Mouse (Mus musculus) neural tube, embryonic 12.5 days (tissue): ENCODE measurements around the gene Luzp1. TPM values are rescaled to one million over a fixed set of nuclear protein-coding genes. Genes with fewer than 3 reads are reported as not detected.

Experiments used
- ATAC-seq: fragments of 200-750 bp; cut with Nextera tagmentation; 2 replicates; pipeline ENCODE4 v1.8.0; 2017; ENCODE audit warnings: low read depth, mild to moderate bottlenecking, moderate TSS enrichment, moderate library complexity; ENCODE audit not compliant: low FRiP score
- H3K27ac ChIP-seq: fragments of 300-500 bp; sonication (generic); 2 replicates; pipeline ENCODE4 v1.5.1; 2016
- H3K27me3 ChIP-seq: fragments of 300-500 bp; sonication (generic); replicated peaks from 2 replicates; pipeline ENCODE4 v1.6.1; 2016; ENCODE audit warnings: mild to moderate bottlenecking
- H3K36me3 ChIP-seq: fragments of 300-500 bp; sonication (generic); 2 replicates; pipeline ENCODE4 v1.6.1; 2016; ENCODE audit warnings: mild to moderate bottlenecking
- H3K4me1 ChIP-seq: fragments of 300-500 bp; sonication (generic); 2 replicates; pipeline ENCODE4 v1.6.1; 2016
- H3K4me2 ChIP-seq: fragments of 300-500 bp; sonication (generic); replicated peaks from 2 replicates; pipeline ENCODE4 v1.6.1; 2016; ENCODE audit warnings: mild to moderate bottlenecking
- H3K4me3 ChIP-seq: fragments of 300-500 bp; sonication (generic); 2 replicates; pipeline ENCODE4 v1.5.1; 2016
- H3K9ac ChIP-seq: fragments of 300-500 bp; sonication (generic); 2 replicates; pipeline ENCODE4 v1.6.1; 2016; ENCODE audit warnings: mild to moderate bottlenecking
- H3K9me3 ChIP-seq: fragments of 300-500 bp; sonication (generic); 2 replicates; pipeline ENCODE4 v1.6.1; 2016; ENCODE audit warnings: mild to moderate bottlenecking
- WGBS: fragments of 180-500 bp; shearing (Covaris S2); methylation state at CpG from one replicate; pipeline ENCODE4 v1.1.7; 2016; 5-methylcytosine and 5-hydroxymethylcytosine counted together
- polyA plus RNA-seq: library from polyadenylated mRNA; unstranded; fragments of >200 nt; fragmentation: Nextera tagmentation; extraction: Ambion mirVana; gene quantifications from 2 replicates; pipeline ENCODE4 v1.2.1, GENCODE M21; 2016

Luzp1 gene
- polyA plus RNA-seq, 1 experiment from 2014 or later: 82.1 TPM

DNA sequence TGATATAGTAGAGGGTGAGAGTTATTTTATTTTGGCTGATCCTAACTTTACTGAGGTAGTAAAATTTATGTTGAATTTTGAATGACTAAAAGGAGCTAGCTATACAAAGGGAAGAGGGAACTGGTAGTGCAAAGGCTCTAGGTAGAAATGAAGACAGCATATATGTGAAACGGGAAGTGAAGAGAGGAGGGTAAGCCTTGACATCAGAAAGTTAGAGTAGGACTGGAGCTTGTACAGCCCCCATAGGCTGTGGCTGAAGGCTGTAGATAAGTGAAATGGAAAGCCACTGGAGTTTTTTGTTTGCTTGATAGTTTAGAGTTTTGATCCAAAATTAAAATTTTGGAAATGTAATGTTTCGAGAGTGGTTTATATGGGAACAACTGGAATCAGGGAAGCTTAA, 49.0 kb downstream of the Luzp1 start:
- H3K36me3 ChIP-seq: 0 out of 2 replicates have a peak, but pooled peaks cover 3% of the 10 kb centered on the region
- no peak overlapping the region for H3K4me3 ChIP-seq
- H3K4me1 ChIP-seq: no peaks in the 10 kb centered on the region
- no peak overlapping the region for H3K27ac ChIP-seq
- no peak overlapping the region for H3K4me2 ChIP-seq
- no peaks in the 10 kb centered on the region for H3K9me3 ChIP-seq
- no peaks in the 10 kb centered on the region for H3K27me3 ChIP-seq
- H3K9ac ChIP-seq: no peak overlapping the region
- WGBS: 96% methylated on average over 2 of the region's 2 CpGs
- no peak for ATAC-seq

- ATAC-seq: no peak
- Histone ChIP-seq H3K9me3 (no peaks in the 10 kb centered on the region), H3K27ac (no peak overlapping the region), H3K4me1 (no peaks in the 10 kb centered on the region), H3K36me3 (0 out of 2 replicates have a peak, but pooled peaks cover 3% of the 10 kb centered on the region), H3K4me3 (no peak overlapping the region), H3K27me3 (no peaks in the 10 kb centered on the region), H3K4me2 (no peak overlapping the region), H3K9ac (no peak overlapping the region)
Observed at GRCm38 (mm10) chr4:136519866-136520265, 50.3 kb downstream of the Luzp1 start.

- Histone ChIP-seq H3K4me1 (no peaks in the 10 kb centered on the region), H3K27ac (no peak overlapping the region), H3K4me2 (no peak overlapping the region), H3K9ac (no peak overlapping the region), H3K4me3 (no peak overlapping the region), H3K27me3 (no peaks in the 10 kb centered on the region), H3K9me3 (no peaks in the 10 kb centered on the region), H3K36me3 (0 out of 2 replicates have a peak, but pooled peaks cover 3% of the 10 kb centered on the region)
- WGBS: 74% methylated on average over 5 of the region's 5 CpGs
- ATAC-seq: no peak
Observed at GRCm38 (mm10) chr4:136521898-136522297, 52.3 kb downstream of the Luzp1 start.

DNA sequence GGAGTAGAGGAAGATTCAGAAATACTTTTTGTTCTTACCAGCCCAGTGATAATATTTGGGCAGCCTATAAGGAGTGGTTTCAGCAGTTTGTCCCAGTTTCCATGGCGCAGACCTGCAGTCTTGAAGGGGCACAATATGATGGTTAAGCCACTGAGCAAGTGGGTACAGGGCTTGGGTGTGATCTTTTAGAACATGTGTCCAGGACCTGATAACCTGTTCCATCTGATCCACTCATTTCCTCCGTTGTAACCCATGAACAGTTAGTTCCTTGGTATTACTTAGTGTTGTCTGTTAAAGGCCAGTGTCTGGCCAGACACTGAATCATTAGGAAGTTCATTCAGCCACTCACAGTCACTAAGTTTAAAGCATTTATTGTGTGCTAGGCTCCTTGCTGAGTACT, 54.7 kb downstream of the Luzp1 start:
- Histone ChIP-seq H3K27me3 (no peaks in the 10 kb centered on the region), H3K27ac (no peak overlapping the region), H3K9ac (no peak overlapping the region), H3K9me3 (no peaks in the 10 kb centered on the region), H3K4me2 (no peak overlapping the region), H3K4me1 (no peaks in the 10 kb centered on the region), H3K36me3 (0 out of 2 replicates have a peak, but pooled peaks cover 3% of the 10 kb centered on the region), H3K4me3 (no peak overlapping the region)
- ATAC-seq: no peak
- 82% methylated on average over 2 of the region's 2 CpGs for WGBS

- Histone ChIP-seq H3K4me3 (no peak overlapping the region), H3K9ac (no peak overlapping the region), H3K9me3 (no peaks in the 10 kb centered on the region), H3K4me1 (no peaks in the 10 kb centered on the region), H3K36me3 (0 out of 2 replicates have a peak, but pooled peaks cover 1% of the 10 kb centered on the region), H3K27me3 (no peaks in the 10 kb centered on the region), H3K4me2 (no peak overlapping the region), H3K27ac (no peak overlapping the region)
- WGBS: 20% methylated on average over 4 of the region's 4 CpGs
- no peak for ATAC-seq
Observed at GRCm38 (mm10) chr4:136526412-136526811, 56.9 kb downstream of the Luzp1 start.

DNA sequence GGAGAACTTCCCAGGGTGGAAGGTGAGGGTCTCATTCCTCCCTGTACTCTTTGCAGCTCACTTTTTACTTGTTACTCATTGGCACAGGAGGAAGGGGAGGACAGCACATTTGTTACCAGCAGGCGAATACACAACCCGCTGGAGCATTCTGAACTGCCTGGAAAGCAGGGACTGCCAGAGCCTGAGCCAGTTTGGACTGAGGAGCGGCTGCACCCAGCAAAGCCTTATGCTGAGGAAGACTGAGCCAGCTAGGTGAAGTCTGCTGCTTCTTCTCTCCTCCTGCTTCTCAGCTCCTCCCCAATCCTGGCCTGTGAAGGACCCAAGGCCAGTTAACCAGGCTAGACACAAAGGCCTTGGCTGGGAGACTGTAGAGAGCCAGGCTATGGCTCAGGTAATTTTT, 75.6 kb downstream of the Luzp1 start:
- H3K4me3 ChIP-seq: no peak overlapping the region
- ATAC-seq: no peak
- H3K27me3 ChIP-seq: no peaks in the 10 kb centered on the region
- H3K27ac ChIP-seq: no peak overlapping the region
- H3K9me3 ChIP-seq: no peaks in the 10 kb centered on the region
- no peaks in the 10 kb centered on the region for H3K4me1 ChIP-seq
- no peak overlapping the region for H3K9ac ChIP-seq
- H3K4me2 ChIP-seq: no peak overlapping the region
- 93% methylated on average over 3 of the region's 3 CpGs for WGBS
- peaks cover 89% of the 10 kb centered on the region for H3K36me3 ChIP-seq

- 73% methylated on average over 3 of the region's 3 CpGs for WGBS
- no peak for ATAC-seq
- H3K27me3 ChIP-seq: no peaks in the 10 kb centered on the region
- H3K9me3 ChIP-seq: no peaks in the 10 kb centered on the region
- no peak overlapping the region for H3K4me3 ChIP-seq
- H3K27ac ChIP-seq: no peak overlapping the region
- H3K9ac ChIP-seq: no peak overlapping the region
- no peaks in the 10 kb centered on the region for H3K4me1 ChIP-seq
- peaks cover 91% of the 10 kb centered on the region for H3K36me3 ChIP-seq
- no peak overlapping the region for H3K4me2 ChIP-seq
Observed at GRCm38 (mm10) chr4:136546279-136547045, 76.9 kb downstream of the Luzp1 start.

DNA sequence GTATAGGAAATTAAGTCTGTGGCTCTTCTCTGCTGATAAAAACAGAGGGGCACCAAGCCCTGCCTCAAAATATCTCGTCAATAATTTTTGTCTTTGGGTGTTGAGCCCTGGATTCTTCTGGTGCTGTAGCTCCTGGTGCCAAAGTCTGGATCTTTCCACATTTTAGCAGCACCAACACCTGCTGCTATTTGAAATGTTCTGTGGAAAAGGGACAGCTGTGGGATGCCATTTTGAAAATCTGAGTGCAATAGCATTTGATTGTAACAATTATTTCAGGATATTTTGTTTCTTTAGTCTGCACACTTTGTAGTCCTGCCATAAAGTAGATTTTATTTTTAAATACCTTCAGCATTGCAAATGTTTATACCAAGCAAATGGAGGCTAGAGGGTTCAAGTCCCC, 78.2 kb downstream of the Luzp1 start:
- no peak overlapping the region for H3K27ac ChIP-seq
- WGBS: 83% methylated on average over 1 of the region's 1 CpGs
- H3K9ac ChIP-seq: no peak overlapping the region
- no peak for ATAC-seq
- no peak overlapping the region for H3K4me2 ChIP-seq
- peaks cover 91% of the 10 kb centered on the region for H3K36me3 ChIP-seq
- no peaks in the 10 kb centered on the region for H3K27me3 ChIP-seq
- H3K9me3 ChIP-seq: no peaks in the 10 kb centered on the region
- H3K4me3 ChIP-seq: no peak overlapping the region
- H3K4me1 ChIP-seq: no peaks in the 10 kb centered on the region

- ATAC-seq: no peak
- no peaks in the 10 kb centered on the region for H3K9me3 ChIP-seq
- no peaks in the 10 kb centered on the region for H3K4me1 ChIP-seq
- H3K27me3 ChIP-seq: no peaks in the 10 kb centered on the region
- peaks cover 91% of the 10 kb centered on the region for H3K36me3 ChIP-seq
- WGBS: 77% methylated on average over 1 of the region's 1 CpGs
- no peak overlapping the region for H3K4me2 ChIP-seq
- H3K4me3 ChIP-seq: no peak overlapping the region
- H3K27ac ChIP-seq: no peak overlapping the region
- no peak overlapping the region for H3K9ac ChIP-seq
Observed at GRCm38 (mm10) chr4:136548381-136548801, 78.8 kb downstream of the Luzp1 start.

DNA sequence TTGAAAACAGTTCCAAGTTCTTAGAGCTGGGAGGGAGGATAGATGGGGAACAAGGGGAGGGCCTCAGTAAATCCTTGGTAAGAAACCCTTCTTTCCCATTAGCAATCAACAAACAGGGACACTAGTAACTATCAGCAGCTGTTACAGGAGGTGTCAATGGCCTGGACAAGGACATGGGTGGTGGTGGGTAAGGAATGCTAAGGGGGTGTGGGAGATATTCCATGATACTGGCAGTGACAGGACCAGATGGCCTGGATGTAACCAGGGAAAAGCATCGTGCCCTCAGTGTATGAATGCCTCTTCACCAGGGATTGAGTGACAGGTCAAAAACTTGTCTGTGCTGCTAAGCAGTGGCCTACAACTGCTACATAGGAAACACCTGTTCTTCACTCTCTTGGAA, 83.5 kb downstream of the Luzp1 start:
- Histone ChIP-seq H3K9me3 (no peaks in the 10 kb centered on the region), H3K4me1 (no peaks in the 10 kb centered on the region), H3K4me2 (no peak overlapping the region), H3K27me3 (no peaks in the 10 kb centered on the region), H3K4me3 (no peak overlapping the region), H3K36me3 (peaks cover 85% of the 10 kb centered on the region), H3K27ac (no peak overlapping the region), H3K9ac (no peak overlapping the region)
- 90% methylated on average over 1 of the region's 1 CpGs for WGBS
- ATAC-seq: no peak

DNA sequence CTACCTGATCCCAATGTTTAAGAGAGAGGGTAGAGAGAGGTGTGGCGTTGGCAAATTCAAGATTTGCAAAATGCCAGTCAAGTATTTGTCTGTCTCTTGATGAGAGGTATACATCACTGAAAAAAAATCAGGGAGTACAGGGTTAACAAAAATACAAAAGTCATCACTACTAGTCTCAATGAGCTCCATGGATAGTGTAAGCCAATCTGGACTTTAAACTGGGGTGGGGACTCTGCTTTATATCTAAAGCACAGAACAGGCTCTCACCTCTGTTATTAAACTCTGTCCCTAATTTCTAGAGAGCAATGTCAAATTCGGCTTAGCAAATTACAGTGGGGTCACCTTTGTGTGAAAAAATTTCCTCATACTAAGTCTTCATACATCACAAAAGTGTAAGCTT, 88.1 kb downstream of the Luzp1 start:
- no peak overlapping the region for H3K4me2 ChIP-seq
- H3K4me1 ChIP-seq: no peaks in the 10 kb centered on the region
- no peaks in the 10 kb centered on the region for H3K9me3 ChIP-seq
- peaks cover 68% of the 10 kb centered on the region for H3K36me3 ChIP-seq
- no peak overlapping the region for H3K27ac ChIP-seq
- no peaks in the 10 kb centered on the region for H3K27me3 ChIP-seq
- no peak overlapping the region for H3K9ac ChIP-seq
- ATAC-seq: no peak
- WGBS: 93% methylated on average over 2 of the region's 2 CpGs
- no peak overlapping the region for H3K4me3 ChIP-seq

DNA sequence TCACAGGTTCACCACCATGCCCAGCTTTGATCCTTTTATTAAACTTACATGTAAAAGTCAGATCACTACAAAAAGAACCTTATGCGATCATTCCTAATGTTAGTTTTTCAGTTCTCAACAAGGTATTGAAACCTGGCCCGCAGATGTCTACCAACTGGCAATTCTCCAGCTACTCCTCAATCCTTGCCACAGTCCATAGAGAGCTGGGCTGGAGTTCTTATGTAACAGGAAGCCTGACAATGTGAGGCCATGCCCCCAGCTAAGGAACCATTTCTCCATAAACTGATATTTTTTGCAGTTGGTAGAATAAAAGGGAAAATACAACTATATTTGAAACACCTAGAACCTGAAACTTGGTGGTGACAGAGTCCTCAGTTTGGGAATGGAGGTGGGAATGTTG, 90.1 kb downstream of the Luzp1 start:
- H3K9ac ChIP-seq: no peak overlapping the region
- no peak for ATAC-seq
- H3K36me3 ChIP-seq: peaks cover 63% of the 10 kb centered on the region
- H3K4me3 ChIP-seq: no peak overlapping the region
- H3K9me3 ChIP-seq: no peaks in the 10 kb centered on the region
- WGBS: 100% methylated on average over 2 of the region's 2 CpGs
- H3K27ac ChIP-seq: no peak overlapping the region
- no peak overlapping the region for H3K4me2 ChIP-seq
- no peaks in the 10 kb centered on the region for H3K4me1 ChIP-seq
- no peaks in the 10 kb centered on the region for H3K27me3 ChIP-seq
